Mouse (Mus musculus) liver, adult 2 months (tissue): ENCODE data around the gene Nes. TPM values are rescaled to one million over a fixed set of nuclear protein-coding genes. Genes with fewer than 3 reads are reported as not detected.
A peak's percentile ranks its signal among the peaks of the same experiment; 100 is the strongest.

Experiments used
- DNase-seq: peaks from one replicate; pipeline ENCODE4 v3.0.0-alpha.2; 2011; ENCODE audit warnings: low read depth, low spot score; ENCODE audit errors: extremely low read depth
- H3K27ac ChIP-seq: fragments of 200-500 bp; replicated peaks from 2 replicates; pipeline ENCODE4 v1.5.1; 2012; ENCODE audit warnings: low read depth, mild to moderate bottlenecking, control low read depth, inconsistent platforms, low read length; ENCODE audit not compliant: insufficient read depth
- H3K27me3 ChIP-seq: fragments of 200-500 bp; 2 replicates; pipeline ENCODE4 v1.6.1; 2012; ENCODE audit warnings: mild to moderate bottlenecking, moderate library complexity, low read length, inconsistent platforms; ENCODE audit not compliant: control insufficient read depth, insufficient read depth
- H3K36me3 ChIP-seq: fragments of 200-500 bp; 2 replicates; pipeline ENCODE4 v1.6.1; 2012; ENCODE audit warnings: low read length, inconsistent platforms; ENCODE audit not compliant: control insufficient read depth, insufficient read depth
- H3K4me1 ChIP-seq: fragments of 200-500 bp; 2 replicates; pipeline ENCODE4 v1.6.1; 2011; ENCODE audit warnings: low read length; ENCODE audit not compliant: control insufficient read depth, insufficient read depth
- H3K4me3 ChIP-seq: fragments of 200-500 bp; 2 replicates; pipeline ENCODE4 v1.5.1; 2011; ENCODE audit warnings: low read depth, mild to moderate bottlenecking, control low read depth, low read length, moderate library complexity; ENCODE audit not compliant: insufficient read depth
- H3K79me2 ChIP-seq: fragments of 200-500 bp; 2 replicates; pipeline ENCODE4 v1.6.1; 2012; ENCODE audit warnings: inconsistent platforms, mild to moderate bottlenecking, low read length, moderate library complexity; ENCODE audit not compliant: control insufficient read depth, insufficient read depth
- H3K9ac ChIP-seq: fragments of 200-500 bp; 2 replicates; pipeline ENCODE4 v1.6.1; 2012; ENCODE audit warnings: low read depth, mild to moderate bottlenecking, control low read depth, inconsistent platforms, low read length
- CTCF ChIP-seq: fragments of 200-500 bp; IDR thresholded peaks from 2 replicates; pipeline ENCODE4 v1.5.1; 2011; ENCODE audit warnings: low read depth, low read length, control low read depth
- POLR2A ChIP-seq: fragments of 200-500 bp; IDR thresholded peaks from 2 replicates; pipeline ENCODE4 v1.6.1; 2011; ENCODE audit warnings: low read length, control low read depth; ENCODE audit not compliant: insufficient read depth; ENCODE audit errors: extremely low read depth
- WGBS: fragments of 180-500 bp; shearing (Covaris S2); methylation state at CpG from one replicate; pipeline ENCODE4 v1.1.7; 2018; 5-methylcytosine and 5-hydroxymethylcytosine counted together
- polyA plus RNA-seq: library from polyadenylated mRNA; depleted of rRNA; stranded (reverse); fragments of >200 nt; gene quantifications from 2 replicates; pipeline ENCODE4 v1.2.3, GENCODE M21; 2012; rRNA removed
- total RNA-seq: library from RNA; depleted of rRNA; stranded (reverse); fragments of >200 nt; gene quantifications from 2 replicates; pipeline ENCODE4 v1.2.3, GENCODE M21; 2014; rRNA removed

Nes gene
- 0.65 and 0.74 TPM in 2 replicates for total RNA-seq
- polyA plus RNA-seq, result 0.53 and 0.55 TPM in 2 replicates

DNA sequence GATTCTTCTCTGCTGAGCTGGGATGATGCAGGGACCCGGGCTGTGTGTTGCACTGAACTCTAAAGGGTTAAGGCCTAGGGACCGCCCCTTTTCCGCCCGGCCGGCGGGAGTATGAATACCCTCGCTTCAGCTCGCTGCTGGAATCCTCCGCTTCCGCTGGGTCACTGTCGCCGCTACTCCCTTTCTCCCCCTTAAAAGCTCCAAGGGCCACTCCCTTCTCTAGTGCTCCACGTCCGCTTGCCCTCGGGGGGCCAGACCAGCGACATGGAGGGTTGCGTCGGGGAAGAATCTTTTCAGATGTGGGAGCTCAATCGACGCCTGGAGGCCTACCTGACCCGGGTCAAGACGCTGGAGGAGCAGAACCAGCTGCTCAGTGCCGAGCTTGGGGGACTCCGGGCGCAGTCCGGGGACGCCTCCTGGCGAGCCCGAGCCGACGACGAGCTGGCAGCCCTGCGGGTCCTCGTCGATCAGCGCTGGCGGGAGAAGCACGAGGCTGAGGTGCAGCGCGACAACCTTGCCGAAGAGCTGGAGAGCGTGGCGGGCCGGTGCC is at the start of gene Nes:
Nes (plus strand) TSS at position 140 of the 550 bp plus-strand sequence.
- H3K27ac ChIP-seq, result no peak within 1 kb of the TSS
- TF ChIP-seq POLR2A (0 out of 2 replicates have a peak, but pooled peaks have one; percentile 3), CTCF (no peak)

GRCm38 (mm10) chr3:87924996-87925395 is 45.9 kb upstream of the Nes start:
- no peak overlapping the region for H3K27ac ChIP-seq
- H3K36me3 ChIP-seq, result peaks cover 32% of the 10 kb centered on the region
- no peaks in the 10 kb centered on the region for H3K27me3 ChIP-seq
- H3K4me1 ChIP-seq, result peaks cover 7% of the 10 kb centered on the region
- H3K4me3 ChIP-seq, result no peak overlapping the region
- no peak for DNase-seq
- H3K9ac ChIP-seq, result no peak overlapping the region
- no peak for TF ChIP-seq CTCF
- no peak for TF ChIP-seq POLR2A
- WGBS, result 91% methylated on average over 7 of the region's 7 CpGs
- peaks cover 12% of the 10 kb centered on the region; the same call in 1 of the 2 replicates for H3K79me2 ChIP-seq

More for the DNA sequence above, at the start of gene Nes:
- peak within 1 kb of the TSS; percentile 63 for H3K4me3 ChIP-seq
- DNase-seq, result peak; percentile 15
- WGBS, result 2% methylated on average over 44 of the region's 44 CpGs
- peaks cover 8% of the 10 kb centered on the region for H3K27me3 ChIP-seq
- no peaks in the 10 kb centered on the region for H3K4me1 ChIP-seq
- H3K36me3 ChIP-seq, result no peaks in the 10 kb centered on the region
- peak within 1 kb of the TSS; percentile 58 for H3K9ac ChIP-seq
- H3K79me2 ChIP-seq, result no peaks in the 10 kb centered on the region

GRCm38 (mm10) chr3:87927452-87927851 is 43.4 kb upstream of the Nes start:
- no peak overlapping the region for H3K9ac ChIP-seq
- peaks cover 28% of the 10 kb centered on the region for H3K79me2 ChIP-seq
- TF ChIP-seq POLR2A (no peak), CTCF (no peak)
- WGBS, result 96% methylated on average over 5 of the region's 5 CpGs
- no peak overlapping the region for H3K4me3 ChIP-seq
- H3K27ac ChIP-seq, result no peak overlapping the region
- peaks cover 29% of the 10 kb centered on the region for H3K36me3 ChIP-seq
- DNase-seq, result no peak
- H3K27me3 ChIP-seq, result no peaks in the 10 kb centered on the region
- peaks cover 17% of the 10 kb centered on the region for H3K4me1 ChIP-seq

DNA sequence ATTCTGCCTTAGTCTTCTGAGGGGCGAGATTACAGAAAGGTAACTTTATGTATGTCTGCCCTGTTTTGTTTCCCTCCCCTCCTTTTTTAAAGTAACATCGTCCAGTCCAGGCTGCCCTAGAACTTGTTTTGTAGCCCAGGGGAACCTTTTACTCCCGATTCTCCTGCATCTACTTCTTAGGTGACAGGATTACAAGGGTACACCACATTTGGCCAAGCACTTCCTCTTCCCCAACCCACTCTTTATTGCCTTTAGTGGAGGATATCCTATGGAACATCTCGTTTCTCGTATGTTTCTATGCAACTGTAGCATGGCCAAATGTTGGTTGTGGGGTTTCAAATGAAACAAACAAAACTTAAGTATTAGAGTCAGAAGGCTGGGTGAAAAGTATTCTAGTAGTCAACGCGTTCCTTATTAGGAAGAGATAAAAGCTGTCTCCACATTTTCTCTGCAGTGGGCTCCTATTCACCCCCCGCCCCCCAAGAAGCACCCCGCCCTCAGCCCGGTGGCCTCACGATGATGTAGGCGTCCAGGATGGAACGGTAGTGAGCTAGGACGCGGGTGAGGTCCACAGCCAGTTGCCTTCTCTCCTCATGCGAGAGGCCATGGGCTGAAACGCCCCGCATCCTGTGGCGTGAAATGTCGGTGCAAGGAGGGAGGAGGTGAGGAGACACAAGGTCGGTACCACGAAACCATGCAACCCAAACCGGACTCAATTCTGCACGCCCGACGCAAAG is 41.4 kb upstream of the Nes start:
- peaks cover 24% of the 10 kb centered on the region for H3K4me1 ChIP-seq
- 2% methylated on average over 26 of the region's 26 CpGs for WGBS
- H3K9ac ChIP-seq, result peak overlapping the region; percentile 82
- H3K36me3 ChIP-seq, result peaks cover 12% of the 10 kb centered on the region
- no peak for TF ChIP-seq POLR2A
- TF ChIP-seq CTCF, result no peak
- peak overlapping the region; percentile 40 for H3K27ac ChIP-seq
- DNase-seq, result no peak
- peaks cover 28% of the 10 kb centered on the region for H3K79me2 ChIP-seq
- peak overlapping the region; percentile 76 for H3K4me3 ChIP-seq
- no peaks in the 10 kb centered on the region for H3K27me3 ChIP-seq

DNA sequence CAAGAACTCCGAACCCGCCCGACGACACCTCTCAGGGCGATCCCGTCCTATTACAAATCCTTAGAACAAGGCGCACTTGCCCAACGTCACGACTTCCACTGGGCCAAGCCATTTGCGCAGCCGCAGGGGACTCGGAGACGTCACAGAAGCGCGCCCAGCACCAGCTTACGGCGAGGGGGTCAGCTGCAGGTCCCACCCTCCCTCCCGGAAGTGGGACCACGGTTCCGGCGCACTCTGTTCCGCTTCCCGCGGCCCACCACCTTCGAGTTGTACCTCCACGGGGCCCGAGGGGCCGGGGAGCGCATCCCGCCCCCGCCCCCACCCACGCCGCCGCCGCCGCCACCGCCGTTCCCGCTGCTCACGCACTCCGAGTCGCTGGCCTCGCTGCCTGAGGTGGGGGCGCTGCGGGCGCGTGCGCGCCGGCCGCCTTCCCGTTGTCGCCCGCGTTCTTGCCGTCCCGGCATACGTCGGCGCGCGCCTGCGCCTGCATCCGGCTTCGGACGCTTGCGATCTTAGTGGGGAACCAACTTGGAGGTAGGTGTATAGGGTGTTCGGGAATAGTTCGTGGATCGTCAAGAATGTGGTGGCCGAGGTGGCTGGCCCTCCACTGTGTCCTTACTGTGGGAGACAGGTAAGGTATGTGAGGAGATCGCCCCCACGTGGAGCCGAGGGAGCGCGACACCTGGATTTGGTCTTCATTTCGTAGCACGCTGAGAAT is 40.6 kb upstream of the Nes start, which contains the start of the genes Isg20l2 and Rrnad1:
Isg20l2 (plus strand) TSS at position 237 of the 718 bp plus-strand sequence.
Rrnad1 (minus strand) TSS at position 640 of the 718 bp plus-strand sequence.
- TF ChIP-seq POLR2A (no peak; the same call in 1 of the 2 replicates), CTCF (peak; percentile 89)
- DNase-seq, result peak; percentile 93
- Histone ChIP-seq H3K27me3 (no peaks in the 10 kb centered on the region), H3K4me3 (peak within 1 kb of the TSS; percentile 76), H3K9ac (peak within 1 kb of the TSS; percentile 82), H3K27ac (peak within 1 kb of the TSS; percentile 65), H3K4me1 (peaks cover 28% of the 10 kb centered on the region), H3K36me3 (peaks cover 9% of the 10 kb centered on the region; the same call in 1 of the 2 replicates), H3K79me2 (peaks cover 32% of the 10 kb centered on the region)
- under 1% methylated on average over 78 of the region's 78 CpGs for WGBS
